Mouse (Mus musculus) v-Abl transformed pro-B cells (cell line): ENCODE data around the gene Olfr106-ps.

Experiments used
- in situ Hi-C, 2 experiments: fragments of 400-800 bp; cut with MboI; formaldehyde crosslinking; loops; one replicate each; pipeline ENCODE4 v1.15.1; 2025; ENCODE audit not compliant: unreplicated experiment in 2 of 2

Olfr106-ps gene

DNA sequence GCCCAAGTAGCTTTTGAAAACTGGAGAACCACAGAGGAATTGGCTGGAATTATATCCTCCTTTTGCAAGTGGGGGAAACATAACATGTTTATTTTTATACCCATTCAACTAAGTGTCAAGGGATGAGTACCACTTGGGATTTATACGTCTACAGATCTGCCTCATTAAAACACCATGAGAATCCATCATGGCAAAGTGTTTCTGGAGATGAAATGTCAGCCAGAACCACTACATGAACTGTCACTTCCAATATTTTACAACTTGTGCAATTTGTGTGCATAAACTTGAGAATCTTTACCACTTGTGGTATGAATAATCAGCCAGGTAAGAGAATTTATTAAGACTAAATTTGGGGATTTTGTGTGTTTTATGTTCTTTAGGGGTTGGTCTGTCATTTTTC is at the start of gene Olfr106-ps:
Olfr106-ps (plus strand) TSS at position 301 of the 400 bp plus-strand sequence.
- in situ Hi-C loops, result no loop called here

DNA sequence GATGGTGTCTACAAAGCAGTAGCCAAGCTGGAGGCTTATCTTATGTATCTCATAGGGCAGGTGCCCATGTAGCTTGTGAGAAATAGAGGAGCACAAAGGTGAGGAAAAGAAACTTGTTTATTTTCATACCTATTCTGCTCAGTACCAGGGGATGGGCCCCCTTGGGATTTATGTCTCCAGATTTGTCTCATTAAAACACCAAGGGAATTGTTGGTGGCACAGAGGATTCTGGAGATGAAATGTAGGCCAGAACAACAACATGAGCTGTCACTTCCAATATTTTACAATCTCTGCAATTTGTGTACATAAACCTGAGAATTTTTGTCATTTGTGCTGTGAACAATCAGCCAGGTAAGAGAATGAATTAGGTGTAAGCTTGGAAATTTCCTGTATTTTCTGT is 30.9 kb upstream of the Olfr106-ps start, which contains the start of gene Olfr104-ps:
Olfr104-ps (plus strand) TSS at position 301 of the 400 bp plus-strand sequence.
- in situ Hi-C loops, result no loop called here

DNA sequence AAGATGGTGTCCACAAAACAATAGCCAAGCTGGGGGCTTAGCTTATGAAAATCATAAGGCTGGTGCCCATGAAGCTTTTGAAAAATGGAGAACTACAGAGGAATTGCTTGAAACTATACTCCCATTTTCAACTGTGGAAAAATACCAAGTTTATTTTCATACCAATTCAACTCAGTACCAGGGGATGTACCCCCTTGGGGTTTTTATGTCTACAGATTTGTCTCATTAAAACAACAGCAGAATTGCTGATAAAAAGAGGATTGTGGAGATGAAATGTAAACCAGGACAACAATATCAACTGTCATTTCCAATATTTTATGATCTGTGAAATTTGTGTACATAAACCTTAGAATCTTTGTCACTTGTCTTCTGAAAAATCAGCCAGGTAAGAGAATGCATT is 11.5 kb upstream of the Olfr106-ps start, which contains the start of gene Olfr105-ps:
Olfr105-ps (plus strand) TSS at position 301 of the 400 bp plus-strand sequence.
- in situ Hi-C loops, result no loop called here

DNA sequence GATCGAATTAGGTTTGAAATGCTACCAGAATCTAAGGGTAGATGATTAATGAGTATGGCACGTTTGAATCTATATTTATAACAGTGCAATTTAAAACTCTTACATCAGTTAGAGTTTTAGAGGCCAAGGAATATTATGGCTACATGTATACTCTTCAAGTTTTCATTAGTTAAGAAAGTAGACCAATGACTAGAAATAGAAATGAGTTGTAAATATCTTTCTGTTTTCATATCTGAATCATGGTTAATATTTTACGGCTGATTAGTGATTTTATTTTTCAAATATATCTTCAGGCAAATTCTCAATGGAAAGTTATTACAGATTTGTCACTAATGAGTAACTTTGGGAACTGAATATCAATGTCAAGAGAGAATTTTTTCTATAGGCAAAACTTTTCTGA is 8.7 kb downstream of the Olfr106-ps start, which contains the start of gene Olfr107:
Olfr107 (plus strand) TSS at position 301 of the 400 bp plus-strand sequence.
- in situ Hi-C loops, result no loop called here

DNA sequence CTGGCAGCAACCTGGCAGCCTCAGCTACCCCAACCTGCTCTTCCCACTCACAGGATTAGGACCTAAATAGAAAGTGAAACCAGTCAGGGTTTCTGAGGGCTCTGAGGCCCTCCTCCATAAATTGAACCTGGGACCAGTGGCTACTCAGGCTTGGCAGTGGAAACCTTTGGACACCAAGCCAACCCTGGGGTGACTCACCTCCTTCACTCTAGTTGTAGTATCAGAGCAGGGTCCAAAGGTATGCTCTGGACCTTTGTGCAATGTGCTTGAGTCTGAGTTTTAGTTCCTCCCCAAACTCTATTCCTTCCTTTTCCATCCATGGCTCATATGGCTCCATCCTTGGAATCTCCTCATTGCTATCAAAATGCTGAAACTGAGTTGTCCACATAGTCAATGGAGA is 23.2 kb downstream of the Olfr106-ps start:
- in situ Hi-C loops, result no loop called here

DNA sequence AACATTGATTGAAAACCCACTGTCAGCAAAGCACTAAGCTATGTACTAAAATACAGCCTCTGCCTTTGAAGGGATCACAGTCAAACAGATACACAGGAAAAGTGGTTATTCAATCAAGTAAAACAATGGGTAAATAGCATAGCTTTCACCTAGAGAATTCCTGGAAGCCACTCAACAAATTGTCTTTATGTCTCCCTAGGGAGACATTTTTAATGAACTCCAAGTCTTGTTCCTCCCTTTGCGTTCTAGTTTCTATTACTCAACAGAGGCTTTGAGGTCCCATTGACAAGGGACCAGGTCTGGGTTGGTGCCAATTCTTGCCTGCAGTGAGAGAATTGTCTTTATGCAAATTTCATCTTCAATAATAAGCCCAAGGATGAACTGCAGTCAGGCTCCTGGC is 55.0 kb downstream of the Olfr106-ps start, which contains the start of gene Olfr108:
Olfr108 (plus strand) TSS at position 301 of the 400 bp plus-strand sequence.
- in situ Hi-C loops, result no loop called here
